Mouse (Mus musculus) forebrain, embryonic 11.5 days (tissue): ENCODE data around the gene Agpat3. TPM values are rescaled to one million over a fixed set of nuclear protein-coding genes. Genes with fewer than 3 reads are reported as not detected.

ENCODE experiments used
- ATAC-seq: fragments of 200-750 bp; cut with Nextera tagmentation; replicated peaks from 2 replicates; pipeline ENCODE4 v1.8.0; 2017; ENCODE audit warnings: moderate TSS enrichment; ENCODE audit not compliant: low FRiP score
- DNase-seq: peaks from one replicate; pipeline ENCODE4 v3.0.0-alpha.2; 2017; ENCODE audit warnings: low spot score
- H3K27ac ChIP-seq: fragments of 300-500 bp; sonication (generic); 2 replicates; pipeline ENCODE4 v1.5.1; 2014; ENCODE audit warnings: low read depth, low read length
- H3K27me3 ChIP-seq: fragments of 300-500 bp; sonication (generic); 2 replicates; pipeline ENCODE4 v1.6.1; 2014; ENCODE audit warnings: mild to moderate bottlenecking, low read length, mixed read lengths; ENCODE audit not compliant: control insufficient read depth, insufficient read depth
- H3K36me3 ChIP-seq: fragments of 300-500 bp; sonication (generic); 2 replicates; pipeline ENCODE4 v1.6.1; 2014; ENCODE audit warnings: mild to moderate bottlenecking, low read length, moderate library complexity, mixed read lengths; ENCODE audit not compliant: control insufficient read depth, insufficient read depth
- H3K4me1 ChIP-seq: fragments of 300-500 bp; sonication (generic); replicated peaks from 2 replicates; pipeline ENCODE4 v1.6.1; 2014; ENCODE audit warnings: low read length, mixed read lengths; ENCODE audit not compliant: control insufficient read depth, insufficient read depth
- H3K4me2 ChIP-seq: fragments of 300-500 bp; sonication (generic); 2 replicates; pipeline ENCODE4 v1.6.1; 2014; ENCODE audit warnings: low read depth, mild to moderate bottlenecking, low read length, moderate library complexity, mixed read lengths; ENCODE audit not compliant: severe bottlenecking
- H3K4me3 ChIP-seq: fragments of 300-500 bp; sonication (generic); 2 replicates; pipeline ENCODE4 v1.5.1; 2014; ENCODE audit warnings: low read depth, low read length
- H3K9ac ChIP-seq: fragments of 300-500 bp; sonication (generic); 2 replicates; pipeline ENCODE4 v1.6.1; 2014; ENCODE audit warnings: low read length
- H3K9me3 ChIP-seq: fragments of 300-500 bp; sonication (generic); 2 replicates; pipeline ENCODE4 v1.6.1; 2016; ENCODE audit warnings: low read length, mixed read lengths; ENCODE audit not compliant: control insufficient read depth
- WGBS: fragments of 180-500 bp; shearing (Covaris S2); extraction: QIAGEN DNeasy Blood & Tissue Kit; methylation state at CpG from one replicate; pipeline ENCODE4 v1.1.7; 2014; 5-methylcytosine and 5-hydroxymethylcytosine counted together
- polyA plus RNA-seq: library from polyadenylated mRNA; unstranded; fragments of >200 nt; fragmentation: Nextera tagmentation; extraction: Ambion mirVana; gene quantifications from 2 replicates; pipeline ENCODE4 v1.2.1, GENCODE M21; 2014

Agpat3 gene
- polyA plus RNA-seq, 1 experiment from 2014 or later: 52.3 TPM

- DNase-seq (no peak), ATAC-seq (no peak)
- Histone ChIP-seq H3K27me3 (no peaks in the 10 kb centered on the region), H3K4me1 (no peaks in the 10 kb centered on the region), H3K27ac (no peak overlapping the region), H3K4me2 (no peak overlapping the region), H3K4me3 (no peak overlapping the region), H3K9ac (no peak overlapping the region), H3K9me3 (no peaks in the 10 kb centered on the region), H3K36me3 (no peaks in the 10 kb centered on the region)
- 92% methylated on average over 1 of the region's 1 CpGs for WGBS
Measured at GRCm38 (mm10) chr10:78315145-78315544, 37.1 kb downstream of the Agpat3 start.

GRCm38 (mm10) chr10:78311886-78312635 is 40.2 kb downstream of the Agpat3 start:
- Histone ChIP-seq H3K4me2 (no peak overlapping the region), H3K9ac (no peak overlapping the region), H3K36me3 (no peaks in the 10 kb centered on the region), H3K9me3 (no peaks in the 10 kb centered on the region), H3K27me3 (no peaks in the 10 kb centered on the region), H3K4me1 (no peaks in the 10 kb centered on the region), H3K27ac (no peak overlapping the region), H3K4me3 (no peak overlapping the region)
- WGBS: 82% methylated on average over 13 of the region's 13 CpGs
- DNase-seq: no peak
- no peak for ATAC-seq

GRCm38 (mm10) chr10:78310747-78311267 is 41.5 kb downstream of the Agpat3 start:
- Histone ChIP-seq H3K27ac (no peak overlapping the region), H3K4me2 (no peak overlapping the region), H3K27me3 (no peaks in the 10 kb centered on the region), H3K4me3 (no peak overlapping the region), H3K36me3 (no peaks in the 10 kb centered on the region), H3K4me1 (no peaks in the 10 kb centered on the region), H3K9ac (no peak overlapping the region), H3K9me3 (no peaks in the 10 kb centered on the region)
- no peak for DNase-seq
- 53% methylated on average over 5 of the region's 5 CpGs for WGBS
- no peak for ATAC-seq

GRCm38 (mm10) chr10:78308617-78309016 is 43.7 kb downstream of the Agpat3 start:
- H3K4me3 ChIP-seq: no peak overlapping the region
- H3K4me1 ChIP-seq: no peaks in the 10 kb centered on the region
- no peak for ATAC-seq
- 40% methylated on average over 2 of the region's 2 CpGs for WGBS
- H3K27ac ChIP-seq: no peak overlapping the region
- no peaks in the 10 kb centered on the region; the same call in 1 of the 2 replicates for H3K36me3 ChIP-seq
- no peak overlapping the region for H3K4me2 ChIP-seq
- no peak for DNase-seq
- no peaks in the 10 kb centered on the region for H3K27me3 ChIP-seq
- no peaks in the 10 kb centered on the region for H3K9me3 ChIP-seq
- no peak overlapping the region for H3K9ac ChIP-seq

- DNase-seq: no peak
- Histone ChIP-seq H3K4me2 (no peak overlapping the region), H3K9ac (no peak overlapping the region), H3K4me3 (no peak overlapping the region), H3K27me3 (no peaks in the 10 kb centered on the region), H3K27ac (no peak overlapping the region), H3K9me3 (no peaks in the 10 kb centered on the region), H3K4me1 (no peaks in the 10 kb centered on the region), H3K36me3 (no peaks in the 10 kb centered on the region; the same call in 1 of the 2 replicates)
- 80% methylated on average over 3 of the region's 3 CpGs for WGBS
- ATAC-seq: no peak
Measured at GRCm38 (mm10) chr10:78307391-78307790, 44.9 kb downstream of the Agpat3 start.

GRCm38 (mm10) chr10:78306027-78306426 is 46.3 kb downstream of the Agpat3 start:
- no peaks in the 10 kb centered on the region for H3K4me1 ChIP-seq
- H3K27ac ChIP-seq: no peak overlapping the region
- H3K27me3 ChIP-seq: no peaks in the 10 kb centered on the region
- no peak overlapping the region for H3K4me3 ChIP-seq
- H3K9ac ChIP-seq: no peak overlapping the region
- WGBS: 71% methylated on average over 4 of the region's 4 CpGs
- no peak for ATAC-seq
- H3K4me2 ChIP-seq: no peak overlapping the region
- no peak for DNase-seq
- H3K36me3 ChIP-seq: no peaks in the 10 kb centered on the region; the same call in 1 of the 2 replicates
- H3K9me3 ChIP-seq: no peaks in the 10 kb centered on the region

GRCm38 (mm10) chr10:78304996-78305395 is 47.3 kb downstream of the Agpat3 start:
- no peak overlapping the region for H3K4me2 ChIP-seq
- 58% methylated on average over 3 of the region's 3 CpGs for WGBS
- no peak for ATAC-seq
- H3K36me3 ChIP-seq: no peaks in the 10 kb centered on the region; the same call in 1 of the 2 replicates
- no peaks in the 10 kb centered on the region for H3K9me3 ChIP-seq
- H3K27me3 ChIP-seq: no peaks in the 10 kb centered on the region
- no peak overlapping the region for H3K4me3 ChIP-seq
- H3K4me1 ChIP-seq: no peaks in the 10 kb centered on the region
- H3K9ac ChIP-seq: no peak overlapping the region
- no peak overlapping the region for H3K27ac ChIP-seq
- DNase-seq: no peak

- ATAC-seq (no peak), DNase-seq (no peak)
- Histone ChIP-seq H3K27ac (no peak overlapping the region), H3K9ac (no peak overlapping the region), H3K4me2 (no peak overlapping the region), H3K9me3 (no peaks in the 10 kb centered on the region), H3K36me3 (no peaks in the 10 kb centered on the region; the same call in 1 of the 2 replicates), H3K4me1 (no peaks in the 10 kb centered on the region), H3K27me3 (no peaks in the 10 kb centered on the region), H3K4me3 (no peak overlapping the region)
- WGBS: 89% methylated on average over 7 of the region's 7 CpGs
Measured at GRCm38 (mm10) chr10:78303675-78304074, 48.6 kb downstream of the Agpat3 start.

- Histone ChIP-seq H3K4me1 (no peaks in the 10 kb centered on the region), H3K4me2 (no peak overlapping the region), H3K27ac (no peak overlapping the region), H3K36me3 (no peaks in the 10 kb centered on the region; the same call in 1 of the 2 replicates), H3K4me3 (no peak overlapping the region), H3K9ac (no peak overlapping the region), H3K9me3 (no peaks in the 10 kb centered on the region), H3K27me3 (no peaks in the 10 kb centered on the region)
- ATAC-seq (no peak), DNase-seq (no peak)
- WGBS: 91% methylated on average over 4 of the region's 4 CpGs
Measured at GRCm38 (mm10) chr10:78300061-78300460, 52.2 kb downstream of the Agpat3 start.
